Mouse (Mus musculus) adrenal gland (tissue): Measurements from ENCODE around the gene Best3.
"Not testable (repeated sequence)": the region's sequence is repeated elsewhere in the genome, so short reads cannot be mapped to it uniquely, and the experiment has no call there.

Experiments
- intact Hi-C: fragments of 180-260 bp; cut with DNase I; formaldehyde crosslinking; loops from one replicate; pipeline ENCODE4 v1.15.1; 2025

Gene Best3

GRCm38 (mm10) chr10:117023693-117024092 lies 37.6 kb downstream of the Best3 start:
- intact Hi-C loops: no loop called here

DNA sequence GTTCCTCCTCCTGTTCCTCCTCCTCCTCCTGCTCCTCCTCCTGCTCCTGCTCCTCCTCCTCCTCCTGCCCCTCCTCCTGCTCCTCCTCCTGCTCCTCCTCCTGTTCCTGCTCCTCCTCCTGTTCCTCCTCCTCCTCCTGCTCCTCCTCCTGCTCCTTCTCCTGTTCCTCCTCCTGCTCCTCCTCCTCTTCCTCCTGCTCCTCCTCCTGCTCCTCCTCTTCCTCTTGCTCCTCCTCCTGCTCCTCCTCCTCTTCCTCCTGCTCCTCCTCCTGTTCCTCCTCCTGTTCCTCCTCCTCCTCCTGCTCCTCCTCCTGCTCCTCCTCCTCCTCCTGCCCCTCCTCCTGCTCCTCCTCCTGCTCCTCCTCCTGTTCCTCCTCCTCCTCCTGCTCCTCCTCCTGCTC lies 39.7 kb downstream of the Best3 start:
- intact Hi-C loops: not testable (repeated sequence)

DNA sequence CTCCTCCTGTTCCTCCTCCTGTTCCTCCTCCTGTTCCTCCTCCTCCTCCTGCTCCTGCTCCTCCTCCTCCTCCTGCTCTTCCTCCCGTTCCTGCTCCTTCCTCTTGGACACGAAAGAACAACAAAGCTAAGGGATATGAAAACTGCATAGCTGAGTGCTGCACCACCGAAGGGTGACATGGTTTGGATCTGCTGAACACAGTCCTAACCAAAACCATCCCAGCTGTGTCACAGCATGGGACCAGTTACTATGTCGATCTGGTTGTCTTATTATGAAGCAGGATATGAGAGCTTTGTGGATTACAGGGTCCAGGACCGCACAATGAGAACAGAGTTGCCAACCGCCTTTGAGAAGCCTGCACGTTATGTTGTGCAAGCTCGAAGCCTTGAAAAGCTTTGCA lies 40.1 kb downstream of the Best3 start:
- intact Hi-C loops: no loop called here

DNA sequence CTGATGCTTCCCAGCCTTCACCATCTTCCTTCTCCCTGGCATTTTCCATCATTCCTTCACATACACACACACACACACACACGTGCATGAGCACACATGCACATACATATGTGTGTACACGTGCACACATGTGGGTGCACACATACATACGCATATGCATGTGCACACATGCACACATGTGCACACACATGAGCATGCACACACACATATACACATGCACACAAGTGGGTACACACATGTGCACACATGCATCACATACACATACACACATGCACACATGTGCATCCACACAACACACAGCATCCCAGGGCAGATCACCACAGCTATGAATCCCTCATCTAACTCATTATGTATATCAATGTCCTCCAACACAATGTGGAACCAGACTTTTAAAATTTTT lies 45.0 kb downstream of the Best3 start:
- intact Hi-C loops: loop anchor here (10.0 kb wide), 1 partner anchor 86 kb away; no protein-coding TSS in a partner anchor

DNA sequence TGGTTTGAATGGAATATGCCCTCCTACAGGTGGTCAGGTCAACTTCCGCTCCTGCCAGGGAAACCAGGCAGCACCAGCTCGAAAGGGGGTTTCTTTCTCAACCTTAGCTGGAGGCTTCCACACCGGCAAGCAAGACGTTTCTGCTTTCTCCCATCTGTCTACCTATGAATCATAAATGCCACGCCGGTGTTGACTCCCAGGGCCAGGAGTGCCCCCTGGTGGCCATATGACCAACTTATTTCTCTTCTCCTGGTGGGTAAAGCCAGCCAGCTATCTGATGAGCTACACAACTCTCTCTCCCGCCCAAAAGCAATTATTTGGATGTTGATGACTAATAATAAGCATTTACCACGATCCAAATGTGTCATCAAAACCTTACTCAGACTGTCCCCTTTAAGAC lies 47.7 kb downstream of the Best3 start:
- intact Hi-C loops: loop anchor here (2.0 to 10.0 kb wide), 2 partner anchors 55 to 89 kb away; no protein-coding TSS in a partner anchor

GRCm38 (mm10) chr10:117040355-117040754 lies 54.2 kb downstream of the Best3 start:
- intact Hi-C loops: no loop called here

DNA sequence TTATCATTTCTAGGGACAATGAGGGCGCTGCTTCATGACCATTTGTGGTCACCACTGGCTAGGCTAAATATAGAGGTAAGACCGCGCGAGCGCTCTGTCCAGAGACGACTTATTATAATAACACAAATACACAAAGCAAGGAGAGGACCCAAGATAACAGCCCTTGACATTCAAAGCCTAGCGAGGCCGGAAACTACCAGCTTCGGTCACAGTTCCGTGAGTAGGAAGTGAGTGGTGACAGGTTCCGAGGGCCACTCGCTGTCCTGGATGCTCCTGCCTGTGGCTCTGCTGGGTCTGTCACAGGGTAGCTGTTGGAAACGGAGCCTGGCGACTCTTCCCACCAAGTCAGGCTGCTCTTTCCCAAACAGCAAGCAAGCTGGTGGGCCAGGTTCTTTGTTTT lies 56.2 kb downstream of the Best3 start:
- intact Hi-C loops: no loop called here

GRCm38 (mm10) chr10:117043497-117044166 lies 57.5 kb downstream of the Best3 start:
- intact Hi-C loops: not testable (repeated sequence)

GRCm38 (mm10) chr10:117045175-117046056 lies 59.3 kb downstream of the Best3 start, which contains the start of gene Lrrc10:
Lrrc10 (plus strand) TSS chr10:117045341.
- intact Hi-C loops: no loop called here

DNA sequence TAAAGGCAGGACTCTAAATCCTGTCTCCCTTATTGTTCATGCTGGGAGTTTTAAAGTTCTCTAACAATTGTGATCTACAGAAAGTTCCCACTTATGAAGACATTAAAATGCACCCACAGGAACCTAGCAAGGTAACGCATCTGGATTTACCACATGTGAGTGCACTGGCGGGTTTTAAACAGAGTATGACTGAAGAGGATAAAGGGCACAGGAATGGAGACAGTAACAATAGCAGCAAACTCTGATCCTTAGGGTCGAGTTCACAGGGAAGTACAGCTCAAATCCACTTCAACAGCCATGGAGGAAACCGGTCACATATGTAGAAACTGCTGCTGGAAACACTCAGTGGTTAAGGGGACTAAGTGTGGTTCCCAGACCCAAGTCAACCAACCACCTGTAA lies 63.1 kb downstream of the Best3 start:
- intact Hi-C loops: no loop called here

DNA sequence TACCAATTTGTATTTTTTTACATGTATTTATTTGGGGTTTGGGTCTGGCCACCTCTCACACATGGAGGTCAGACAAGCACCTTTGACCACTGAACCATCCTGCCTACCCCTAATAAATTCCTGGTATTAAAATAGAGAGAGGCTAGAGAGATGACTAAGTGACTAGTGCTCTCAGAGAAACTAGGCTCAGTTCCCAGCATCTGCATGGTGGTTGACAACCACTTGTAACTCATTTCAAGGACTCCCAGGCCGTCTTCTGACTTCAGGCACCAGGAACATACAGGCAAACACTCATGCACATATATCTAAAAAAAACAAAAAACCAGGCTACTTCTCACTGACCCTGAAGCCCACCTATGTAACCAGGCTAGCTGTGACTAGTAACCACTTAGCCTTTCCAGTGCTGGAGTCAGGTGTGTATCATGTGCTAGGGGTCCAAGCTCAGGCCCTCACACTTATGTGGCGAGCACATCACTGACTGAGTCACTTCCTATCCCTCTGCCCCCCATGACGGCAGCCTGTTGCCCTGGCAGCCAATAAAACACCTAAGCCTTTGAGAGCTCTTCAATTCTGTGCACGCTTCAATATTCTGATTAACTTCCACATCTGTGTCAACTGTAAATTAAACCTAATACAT lies 64.0 kb downstream of the Best3 start:
- intact Hi-C loops: no loop called here

- intact Hi-C loops: loop anchor here (5.0 kb wide), 1 partner anchor 152 kb away; no protein-coding TSS in a partner anchor
Observed at GRCm38 (mm10) chr10:117055668-117056067, 69.6 kb downstream of the Best3 start.

GRCm38 (mm10) chr10:117062894-117063253 lies 76.8 kb downstream of the Best3 start:
- intact Hi-C loops: no loop called here

- intact Hi-C loops: no loop called here
Observed at GRCm38 (mm10) chr10:117063254-117064021, 77.3 kb downstream of the Best3 start, which contains the start of gene Cct2. Cct2 (minus strand) TSS chr10:117063814.

DNA sequence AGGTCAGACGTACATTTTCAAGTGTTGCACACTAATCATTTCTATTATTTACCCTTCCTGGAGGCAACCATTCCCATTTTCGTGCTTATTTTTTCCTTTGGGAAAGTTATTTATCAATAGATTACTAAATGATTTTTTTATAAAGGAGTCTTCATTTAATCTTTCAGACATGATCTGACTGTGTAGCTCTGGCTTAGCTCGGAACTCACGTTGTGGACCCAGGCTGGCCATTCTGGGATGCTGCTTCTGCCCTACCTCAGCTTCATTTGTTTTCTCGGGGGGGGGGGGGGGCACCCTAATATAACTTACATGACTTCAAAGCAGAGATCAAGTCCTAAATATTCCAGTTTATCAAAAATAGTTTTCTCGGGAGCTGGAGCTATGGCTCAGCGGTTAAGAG lies 78.0 kb downstream of the Best3 start:
- intact Hi-C loops: no loop called here

GRCm38 (mm10) chr10:117069109-117069508 lies 83.0 kb downstream of the Best3 start:
- intact Hi-C loops: no loop called here

GRCm38 (mm10) chr10:117072191-117072888 lies 86.2 kb downstream of the Best3 start:
- intact Hi-C loops: no loop called here

GRCm38 (mm10) chr10:117073176-117073575 lies 87.1 kb downstream of the Best3 start:
- intact Hi-C loops: no loop called here
